Mouse (Mus musculus) thymus, adult 2 months (tissue): ENCODE data around the gene Icam4.

Experiments used
- CTCF ChIP-seq: fragments of 200-500 bp; IDR thresholded peaks from 2 replicates; pipeline ENCODE4 v1.5.1; 2012; ENCODE audit warnings: mild to moderate bottlenecking, control low read depth, low read length, moderate library complexity, borderline replicate concordance; ENCODE audit not compliant: control insufficient read depth, poor library complexity, insufficient read depth; ENCODE audit errors: extremely low read depth
- POLR2A ChIP-seq: fragments of 200-500 bp; IDR thresholded peaks from 2 replicates; pipeline ENCODE4 v1.6.1; 2012; ENCODE audit warnings: mild to moderate bottlenecking, low read length, control low read depth, moderate library complexity; ENCODE audit not compliant: control insufficient read depth, poor library complexity, insufficient read depth; ENCODE audit errors: extremely low read depth

DNA sequence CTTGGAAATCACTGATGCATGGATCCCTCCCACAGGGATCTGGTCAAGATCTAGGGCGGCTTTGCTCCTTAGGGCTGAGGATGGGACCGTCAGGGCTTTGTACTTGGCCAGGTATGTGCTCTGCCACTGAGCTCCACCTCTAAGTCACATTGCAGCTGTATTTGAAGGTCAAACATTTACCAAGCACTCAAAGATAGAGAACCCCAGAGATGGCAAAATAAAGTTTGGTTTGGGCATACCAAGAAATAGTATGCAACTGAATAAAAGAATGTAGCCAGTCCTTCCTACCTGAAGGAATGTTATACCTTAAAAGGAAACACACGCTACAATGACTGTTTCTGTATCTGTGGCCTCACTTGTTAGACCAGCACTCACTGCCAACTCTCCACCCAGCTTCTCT, 7.8 kb upstream of the Icam4 start:
- no peak for TF ChIP-seq CTCF
- no peak for TF ChIP-seq POLR2A
